Mouse (Mus musculus) thymus, adult 2 months (tissue): Measurements from ENCODE around the gene Prrc2b.

Experiments used
- CTCF ChIP-seq: fragments of 200-500 bp; IDR thresholded peaks from 2 replicates; pipeline ENCODE4 v1.5.1; 2012; ENCODE audit warnings: mild to moderate bottlenecking, control low read depth, low read length, moderate library complexity, borderline replicate concordance; ENCODE audit not compliant: control insufficient read depth, poor library complexity, insufficient read depth; ENCODE audit errors: extremely low read depth
- POLR2A ChIP-seq: fragments of 200-500 bp; IDR thresholded peaks from 2 replicates; pipeline ENCODE4 v1.6.1; 2012; ENCODE audit warnings: mild to moderate bottlenecking, low read length, control low read depth, moderate library complexity; ENCODE audit not compliant: control insufficient read depth, poor library complexity, insufficient read depth; ENCODE audit errors: extremely low read depth

DNA sequence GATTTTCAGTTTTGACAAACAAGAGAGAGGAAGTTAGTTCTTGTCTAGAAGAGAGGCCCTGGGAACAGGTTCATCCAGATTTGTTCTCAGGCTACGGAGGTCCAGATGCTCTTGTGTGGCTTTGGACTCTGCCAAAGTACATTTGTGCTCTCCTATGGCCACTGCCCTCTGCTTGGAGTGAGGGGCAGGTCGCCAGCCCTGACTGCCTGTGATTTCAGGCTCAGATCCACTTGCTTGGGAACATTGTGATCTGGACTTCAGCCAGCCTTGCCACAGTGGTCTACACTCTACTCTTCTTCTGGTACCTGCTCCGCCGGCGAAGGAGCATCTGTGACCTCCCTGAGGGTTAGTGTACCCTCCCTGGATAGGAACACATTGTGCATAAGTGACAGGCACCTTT, 101.8 kb downstream of the Prrc2b start:
- TF ChIP-seq CTCF, result no peak
- TF ChIP-seq POLR2A, result no peak
